Mouse (Mus musculus) brain, embryonic 14.5 days (tissue): ENCODE data around the gene Pcx. TPM values are rescaled to one million over a fixed set of nuclear protein-coding genes. Genes with fewer than 3 reads are reported as not detected.

Source experiments
- DNase-seq: peaks from one replicate; pipeline ENCODE4 v3.0.0-alpha.2; 2011; ENCODE audit warnings: low read depth
- CTCF ChIP-seq: fragments of 200-500 bp; IDR thresholded peaks from 2 replicates; pipeline ENCODE4 v1.5.1; 2012; ENCODE audit warnings: inconsistent platforms, mild to moderate bottlenecking, moderate library complexity, borderline replicate concordance; ENCODE audit not compliant: insufficient read depth, insufficient read length; ENCODE audit errors: extremely low read depth
- POLR2A ChIP-seq: fragments of 200-500 bp; IDR thresholded peaks from 2 replicates; pipeline ENCODE4 v1.6.1; 2012; ENCODE audit warnings: mild to moderate bottlenecking, inconsistent platforms, borderline replicate concordance; ENCODE audit not compliant: poor library complexity, insufficient read depth, insufficient read length, severe bottlenecking; ENCODE audit errors: extremely low read depth
- polyA plus RNA-seq: library from polyadenylated mRNA; depleted of rRNA; stranded (reverse); fragments of >200 nt; gene quantifications from 2 replicates; pipeline ENCODE4 v1.2.3, GENCODE M21; 2012

Gene Pcx
- polyA plus RNA-seq, 1 experiment, result 19.4 TPM

DNA sequence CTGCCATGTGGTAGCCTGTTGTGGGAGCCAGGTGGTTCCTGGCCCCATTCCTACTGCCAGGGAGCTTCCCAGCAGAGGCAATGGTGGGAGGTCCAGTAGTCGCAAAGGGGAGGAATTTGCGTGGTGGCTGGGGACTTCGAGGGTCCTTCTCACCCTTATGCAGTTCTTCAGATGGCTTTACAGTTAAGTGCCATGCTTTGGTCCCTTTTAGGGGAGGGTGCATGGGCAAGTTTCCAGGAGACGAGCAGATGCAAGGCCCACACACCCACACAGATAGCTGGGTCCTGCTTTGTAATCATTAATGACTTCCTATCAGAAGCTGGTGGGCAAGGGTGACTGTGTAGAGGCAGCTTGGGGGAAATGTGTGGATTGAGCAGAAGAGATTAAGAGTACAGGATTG is 106.3 kb downstream of the Pcx start:
- TF ChIP-seq CTCF, result no peak
- TF ChIP-seq POLR2A, result no peak
- DNase-seq, result no peak

DNA sequence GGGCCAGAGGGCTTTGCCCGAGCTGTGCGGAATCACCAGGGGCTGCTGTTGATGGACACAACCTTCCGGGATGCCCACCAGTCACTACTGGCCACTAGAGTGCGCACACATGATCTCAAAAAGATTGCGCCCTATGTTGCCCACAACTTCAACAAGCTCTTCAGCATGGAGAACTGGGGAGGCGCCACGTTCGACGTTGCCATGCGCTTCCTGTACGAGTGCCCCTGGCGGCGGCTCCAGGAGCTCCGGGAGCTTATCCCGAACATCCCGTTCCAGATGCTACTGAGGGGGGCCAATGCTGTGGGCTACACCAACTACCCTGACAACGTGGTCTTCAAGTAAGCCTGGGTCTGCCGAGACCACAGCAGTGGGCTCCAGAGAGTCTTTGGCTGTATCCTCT is 107.9 kb downstream of the Pcx start:
- peak; percentile 46; the same call in 1 of the 2 replicates for TF ChIP-seq CTCF
- no peak for TF ChIP-seq POLR2A
- DNase-seq, result peak; percentile 65

- no peak for DNase-seq
- TF ChIP-seq POLR2A (no peak), CTCF (no peak)
Measured at GRCm38 (mm10) chr19:4619461-4619860, 109.2 kb downstream of the Pcx start.

DNA sequence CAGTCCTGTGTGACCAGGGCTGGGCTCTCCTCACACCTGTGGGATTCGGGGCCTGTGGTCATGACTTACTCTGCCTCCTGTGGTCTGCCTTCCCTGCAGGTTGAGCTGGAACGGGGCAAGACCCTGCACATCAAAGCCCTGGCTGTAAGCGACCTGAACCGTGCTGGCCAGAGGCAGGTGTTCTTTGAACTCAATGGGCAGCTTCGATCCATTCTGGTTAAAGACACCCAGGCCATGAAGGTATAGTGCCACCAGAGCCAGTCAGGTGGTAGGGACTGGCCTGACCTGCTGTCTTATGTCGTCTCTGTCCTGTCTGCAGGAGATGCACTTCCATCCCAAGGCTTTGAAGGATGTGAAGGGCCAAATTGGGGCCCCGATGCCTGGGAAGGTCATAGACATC is 110.4 kb downstream of the Pcx start:
- DNase-seq, result no peak
- TF ChIP-seq CTCF (no peak), POLR2A (no peak)

- no peak for DNase-seq
- TF ChIP-seq POLR2A (no peak), CTCF (no peak)
Measured at GRCm38 (mm10) chr19:4622780-4623179, 112.5 kb downstream of the Pcx start.

GRCm38 (mm10) chr19:4623419-4623818 is 113.1 kb downstream of the Pcx start:
- TF ChIP-seq POLR2A, result no peak
- no peak for DNase-seq

DNA sequence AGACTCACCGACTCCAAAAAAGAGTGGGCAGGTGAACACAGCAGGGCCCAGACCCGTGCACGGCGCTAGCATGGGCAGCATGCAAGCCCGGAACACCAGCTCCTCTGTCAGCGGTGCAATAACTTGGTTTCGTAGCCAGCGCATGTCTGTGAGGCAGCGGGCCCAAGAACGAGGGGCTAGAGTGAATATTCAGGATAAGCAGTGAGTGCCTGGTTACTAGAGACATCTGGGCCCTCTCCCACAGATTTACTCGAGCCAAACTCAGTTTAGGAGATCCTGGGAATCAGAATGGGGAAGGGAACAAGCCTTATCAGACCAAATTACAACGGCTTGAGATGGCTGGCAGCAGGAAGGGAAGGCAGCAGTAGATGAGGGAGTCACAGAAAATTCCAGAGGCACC is 113.7 kb downstream of the Pcx start:
- no peak for DNase-seq
- TF ChIP-seq POLR2A, result no peak
- no peak for TF ChIP-seq CTCF

DNA sequence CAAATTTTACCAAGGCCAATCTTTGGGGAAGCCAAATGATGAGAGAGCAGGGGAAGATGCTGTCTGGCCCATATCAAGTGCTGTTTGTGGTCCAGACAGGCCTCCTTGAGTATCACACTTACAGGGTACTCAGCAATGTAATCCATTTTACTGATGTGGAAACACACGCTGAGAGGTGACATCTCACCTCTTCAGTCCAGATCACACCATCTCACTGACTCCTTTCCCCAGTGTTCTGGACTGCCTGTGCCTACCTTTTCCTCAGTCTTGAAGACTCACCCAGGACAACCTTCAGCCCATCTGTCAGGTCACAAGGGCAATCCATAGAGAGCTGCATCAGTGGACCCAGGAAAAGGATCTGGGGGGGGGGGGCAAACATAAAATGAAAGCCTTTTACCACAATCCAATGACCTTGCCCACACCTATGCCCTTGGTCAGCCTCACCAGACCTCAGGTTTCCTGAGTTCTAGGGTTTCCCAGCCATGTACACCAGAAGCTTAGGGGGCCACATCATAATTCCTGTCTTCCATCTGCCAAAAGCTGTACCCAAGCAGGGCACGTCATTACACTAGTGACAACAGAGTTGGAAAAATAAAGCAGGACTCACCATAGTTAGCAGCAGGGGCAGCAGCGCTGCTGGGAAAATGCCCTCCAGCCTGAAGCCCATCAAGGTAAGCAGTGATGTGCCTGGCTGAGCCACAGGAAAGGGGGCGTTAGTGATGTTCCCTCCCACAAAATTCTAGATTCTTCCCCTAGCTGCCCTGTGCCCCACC is 114.3 kb downstream of the Pcx start:
- no peak for TF ChIP-seq CTCF
- TF ChIP-seq POLR2A, result no peak
- no peak for DNase-seq

GRCm38 (mm10) chr19:4625179-4625828 is 115.0 kb downstream of the Pcx start, which contains the start of gene Rce1:
Rce1 (minus strand) TSS chr19:4625641.
- peak; percentile 95 for DNase-seq

DNA sequence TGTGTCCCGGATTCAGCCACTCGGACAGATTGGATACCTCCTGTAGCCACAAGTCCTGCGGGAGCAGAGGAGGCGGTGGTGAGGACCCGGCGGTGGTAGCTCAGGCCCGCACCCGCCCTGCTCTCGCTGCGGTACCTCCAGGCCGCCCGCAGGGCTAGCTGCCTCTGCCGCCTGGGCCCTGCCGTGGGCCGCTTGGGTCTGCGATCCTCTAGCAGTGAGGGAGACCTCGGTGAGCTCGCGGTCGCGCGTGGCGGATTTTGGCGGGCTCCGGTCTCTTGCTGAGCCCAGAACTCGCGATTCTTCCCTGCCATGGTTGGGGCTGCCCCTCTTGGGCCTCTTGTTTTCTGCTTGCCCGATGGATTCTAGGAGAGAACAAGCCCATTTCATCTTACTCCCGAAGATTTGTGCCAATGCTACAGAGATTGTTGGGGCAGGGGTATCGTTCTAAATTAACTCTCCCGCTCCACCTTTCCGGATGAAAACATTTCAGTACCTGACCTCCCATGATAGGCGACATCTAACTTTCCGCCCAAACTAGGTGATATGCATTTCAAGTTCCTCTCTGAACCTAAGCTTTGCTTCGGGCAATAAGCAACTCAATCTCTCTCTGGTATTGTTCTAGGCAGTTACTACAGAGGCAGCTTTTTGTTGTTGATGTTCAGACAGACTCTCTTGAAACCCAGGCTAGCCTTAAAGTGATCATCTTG is 115.7 kb downstream of the Pcx start:
- TF ChIP-seq POLR2A (no peak), CTCF (no peak)
- no peak for DNase-seq

More at GRCm38 (mm10) chr19:4625179-4625828, 115.0 kb downstream of the Pcx start, which contains the start of gene Rce1:
- TF ChIP-seq POLR2A (peak; percentile 98), CTCF (no peak)

GRCm38 (mm10) chr19:4628819-4629218 is 118.5 kb downstream of the Pcx start:
- TF ChIP-seq POLR2A, result peak; percentile 29; the same call in 1 of the 2 replicates
- peak; percentile 82; the same call in 1 of the 2 replicates for TF ChIP-seq CTCF
- peak; percentile 92 for DNase-seq

- no peak for TF ChIP-seq POLR2A
- DNase-seq, result no peak
Measured at GRCm38 (mm10) chr19:4635986-4636385, 125.7 kb downstream of the Pcx start.

- TF ChIP-seq CTCF (peak; percentile 48; the same call in 1 of the 2 replicates), POLR2A (no peak)
Measured at GRCm38 (mm10) chr19:4644271-4644670, 134.0 kb downstream of the Pcx start.

More at GRCm38 (mm10) chr19:4644271-4644670, 134.0 kb downstream of the Pcx start:
- DNase-seq, result peak; percentile 71
